Mouse (Mus musculus) erythroblast, embryonic 14.5 days (primary cell): ENCODE data around the gene Khk. TPM values are rescaled to one million over a fixed set of nuclear protein-coding genes. Genes with fewer than 3 reads are reported as not detected.

Experiments
- H3K27me3 ChIP-seq: 2 replicates; pipeline ENCODE4 v1.6.1; 2012; ENCODE audit warnings: inconsistent platforms; ENCODE audit not compliant: control insufficient read depth
- H3K36me3 ChIP-seq: 2 replicates; pipeline ENCODE4 v1.6.1; 2012; ENCODE audit warnings: mild to moderate bottlenecking, inconsistent platforms; ENCODE audit not compliant: control insufficient read depth
- H3K4me1 ChIP-seq: 2 replicates; pipeline ENCODE4 v1.6.1; 2012; ENCODE audit warnings: inconsistent platforms; ENCODE audit not compliant: control insufficient read depth
- H3K4me3 ChIP-seq: replicated peaks from 2 replicates; pipeline ENCODE3; 2012; ENCODE audit warnings: moderate library complexity, mild to moderate bottlenecking, inconsistent platforms
- H3K9me3 ChIP-seq: 2 replicates; pipeline ENCODE4 v1.6.1; 2012; ENCODE audit warnings: low read length, inconsistent platforms, mixed read lengths; ENCODE audit not compliant: control insufficient read depth
- GATA1 ChIP-seq: IDR thresholded peaks from 2 replicates; pipeline ENCODE4 v1.6.1; 2012; ENCODE audit warnings: low read length, inconsistent platforms, mixed read lengths
- TAL1 ChIP-seq: IDR thresholded peaks from 3 replicates; pipeline ENCODE4 v1.6.1; 2012; ENCODE audit warnings: low read length, inconsistent platforms, mixed read lengths
- polyA plus RNA-seq: library from polyadenylated mRNA; stranded (reverse); fragments of >175 nt; gene quantifications from 2 replicates; pipeline ENCODE4 v1.2.3, GENCODE M21; 2012

Khk gene
- polyA plus RNA-seq, 1 experiment: 1.8 TPM

GRCm38 (mm10) chr5:30917348-30917747, 3.9 kb upstream of the Khk start:
- Histone ChIP-seq H3K4me3 (no peak overlapping the region), H3K27me3 (no peaks in the 10 kb centered on the region), H3K36me3 (peaks cover 27% of the 10 kb centered on the region), H3K9me3 (no peaks in the 10 kb centered on the region), H3K4me1 (peaks cover 75% of the 10 kb centered on the region)
- TF ChIP-seq GATA1: no peak

GRCm38 (mm10) chr5:30917891-30918670, 3.1 kb upstream of the Khk start:
- peaks cover 75% of the 10 kb centered on the region for H3K4me1 ChIP-seq
- H3K4me3 ChIP-seq: no peak overlapping the region
- H3K36me3 ChIP-seq: peaks cover 27% of the 10 kb centered on the region
- no peaks in the 10 kb centered on the region for H3K9me3 ChIP-seq
- H3K27me3 ChIP-seq: no peaks in the 10 kb centered on the region
- TF ChIP-seq TAL1 (no peak), GATA1 (no peak)

- peaks cover 70% of the 10 kb centered on the region for H3K4me1 ChIP-seq
- no peaks in the 10 kb centered on the region for H3K27me3 ChIP-seq
- H3K36me3 ChIP-seq: peaks cover 27% of the 10 kb centered on the region
- H3K4me3 ChIP-seq: no peak overlapping the region
- no peaks in the 10 kb centered on the region for H3K9me3 ChIP-seq
- TF ChIP-seq TAL1 (no peak), GATA1 (no peak)
Measured at GRCm38 (mm10) chr5:30918691-30919090, 2.5 kb upstream of the Khk start.

- peaks cover 58% of the 10 kb centered on the region for H3K4me1 ChIP-seq
- H3K9me3 ChIP-seq: no peaks in the 10 kb centered on the region
- no peak overlapping the region for H3K4me3 ChIP-seq
- TF ChIP-seq TAL1: no peak
- no peak for TF ChIP-seq GATA1
- no peaks in the 10 kb centered on the region for H3K27me3 ChIP-seq
- peaks cover 32% of the 10 kb centered on the region for H3K36me3 ChIP-seq
Measured at GRCm38 (mm10) chr5:30919831-30920614, 1.2 kb upstream of the Khk start.

- H3K27me3 ChIP-seq: no peaks in the 10 kb centered on the region
- peaks cover 52% of the 10 kb centered on the region for H3K4me1 ChIP-seq
- peaks cover 36% of the 10 kb centered on the region for H3K36me3 ChIP-seq
- H3K9me3 ChIP-seq: no peaks in the 10 kb centered on the region
- peak overlapping the region; percentile 67 for H3K4me3 ChIP-seq
- TF ChIP-seq TAL1 (no peak), GATA1 (no peak)
Measured at GRCm38 (mm10) chr5:30920621-30921020, 610 bp upstream of the Khk start.

- Histone ChIP-seq H3K9me3 (no peaks in the 10 kb centered on the region), H3K4me3 (peak overlapping the region; percentile 67), H3K4me1 (peaks cover 35% of the 10 kb centered on the region), H3K36me3 (peaks cover 34% of the 10 kb centered on the region), H3K27me3 (no peaks in the 10 kb centered on the region)
- no peak for TF ChIP-seq GATA1
- TF ChIP-seq TAL1: no peak
Measured at GRCm38 (mm10) chr5:30922581-30923041, 1.4 kb downstream of the Khk start.

- Histone ChIP-seq H3K9me3 (no peaks in the 10 kb centered on the region), H3K36me3 (peaks cover 30% of the 10 kb centered on the region), H3K27me3 (no peaks in the 10 kb centered on the region), H3K4me3 (no peak overlapping the region), H3K4me1 (peaks cover 35% of the 10 kb centered on the region)
- no peak for TF ChIP-seq TAL1
- no peak for TF ChIP-seq GATA1
Measured at GRCm38 (mm10) chr5:30923119-30923518, 1.9 kb downstream of the Khk start.

- H3K27me3 ChIP-seq: no peaks in the 10 kb centered on the region
- H3K36me3 ChIP-seq: peaks cover 19% of the 10 kb centered on the region; the same call in 1 of the 2 replicates
- H3K4me1 ChIP-seq: peaks cover 31% of the 10 kb centered on the region
- no peaks in the 10 kb centered on the region for H3K9me3 ChIP-seq
- no peak overlapping the region for H3K4me3 ChIP-seq
- no peak for TF ChIP-seq TAL1
- TF ChIP-seq GATA1: no peak
Measured at GRCm38 (mm10) chr5:30924614-30925013, 3.4 kb downstream of the Khk start.

- Histone ChIP-seq H3K9me3 (no peaks in the 10 kb centered on the region), H3K4me3 (no peak overlapping the region), H3K36me3 (peaks cover 15% of the 10 kb centered on the region; the same call in 1 of the 2 replicates), H3K4me1 (peaks cover 30% of the 10 kb centered on the region), H3K27me3 (no peaks in the 10 kb centered on the region)
- TF ChIP-seq TAL1 (no peak), GATA1 (no peak)
Measured at GRCm38 (mm10) chr5:30925217-30925616, 4.0 kb downstream of the Khk start.
